Mouse (Mus musculus) midbrain, embryonic 16.5 days (tissue): Measurements from ENCODE around the gene Mmp24. TPM values are rescaled to one million over a fixed set of nuclear protein-coding genes. Genes with fewer than 3 reads are reported as not detected.
"Not testable (repeated sequence)": the region's sequence is repeated elsewhere in the genome, so short reads cannot be mapped to it uniquely, and the experiment has no call there.

Experiments
- ATAC-seq: fragments of 200-750 bp; cut with Nextera tagmentation; 2 replicates; pipeline ENCODE4 v1.8.0; 2017; ENCODE audit warnings: moderate TSS enrichment
- H3K27ac ChIP-seq: fragments of 300-500 bp; sonication (generic); 2 replicates; pipeline ENCODE4 v1.5.1; 2014; ENCODE audit warnings: mild to moderate bottlenecking, low read length, mixed read lengths
- H3K27me3 ChIP-seq: fragments of 300-500 bp; sonication (generic); 2 replicates; pipeline ENCODE4 v1.6.1; 2014; ENCODE audit warnings: low read depth, low read length, mixed read lengths; ENCODE audit not compliant: control insufficient read depth, insufficient read depth
- H3K36me3 ChIP-seq: fragments of 300-500 bp; sonication (generic); 2 replicates; pipeline ENCODE4 v1.6.1; 2014; ENCODE audit warnings: mild to moderate bottlenecking, low read length, moderate library complexity, mixed read lengths; ENCODE audit not compliant: control insufficient read depth, insufficient read depth
- H3K4me1 ChIP-seq: fragments of 300-500 bp; sonication (generic); 2 replicates; pipeline ENCODE4 v1.6.1; 2014; ENCODE audit warnings: mild to moderate bottlenecking, low read length, mixed read lengths; ENCODE audit not compliant: control insufficient read depth, insufficient read depth
- H3K4me2 ChIP-seq: fragments of 300-500 bp; sonication (generic); 2 replicates; pipeline ENCODE4 v1.6.1; 2014; ENCODE audit warnings: mild to moderate bottlenecking, low read length, mixed read lengths
- H3K4me3 ChIP-seq: fragments of 300-500 bp; sonication (generic); 2 replicates; pipeline ENCODE4 v1.5.1; 2014; ENCODE audit warnings: low read depth, mild to moderate bottlenecking, low read length, moderate library complexity, mixed read lengths
- H3K9ac ChIP-seq: fragments of 300-500 bp; sonication (generic); 2 replicates; pipeline ENCODE4 v1.6.1; 2014; ENCODE audit warnings: low read depth, low read length, mixed read lengths
- H3K9me3 ChIP-seq: fragments of 300-500 bp; sonication (generic); replicated peaks from 2 replicates; pipeline ENCODE4 v1.6.1; 2014; ENCODE audit warnings: mild to moderate bottlenecking, low read length, mixed read lengths; ENCODE audit not compliant: control insufficient read depth, poor library complexity, severe bottlenecking
- WGBS: fragments of 180-500 bp; shearing (Covaris S2); extraction: QIAGEN DNeasy Blood & Tissue Kit; methylation state at CpG from one replicate; pipeline ENCODE4 v1.1.7; 2014; 5-methylcytosine and 5-hydroxymethylcytosine counted together
- polyA plus RNA-seq: library from polyadenylated mRNA; unstranded; fragments of >200 nt; fragmentation: Nextera tagmentation; extraction: Ambion mirVana; gene quantifications from 2 replicates; pipeline ENCODE4 v1.2.1, GENCODE M21; 2015

Gene Mmp24
- 16.4 and 16.7 TPM in 2 replicates for polyA plus RNA-seq

DNA sequence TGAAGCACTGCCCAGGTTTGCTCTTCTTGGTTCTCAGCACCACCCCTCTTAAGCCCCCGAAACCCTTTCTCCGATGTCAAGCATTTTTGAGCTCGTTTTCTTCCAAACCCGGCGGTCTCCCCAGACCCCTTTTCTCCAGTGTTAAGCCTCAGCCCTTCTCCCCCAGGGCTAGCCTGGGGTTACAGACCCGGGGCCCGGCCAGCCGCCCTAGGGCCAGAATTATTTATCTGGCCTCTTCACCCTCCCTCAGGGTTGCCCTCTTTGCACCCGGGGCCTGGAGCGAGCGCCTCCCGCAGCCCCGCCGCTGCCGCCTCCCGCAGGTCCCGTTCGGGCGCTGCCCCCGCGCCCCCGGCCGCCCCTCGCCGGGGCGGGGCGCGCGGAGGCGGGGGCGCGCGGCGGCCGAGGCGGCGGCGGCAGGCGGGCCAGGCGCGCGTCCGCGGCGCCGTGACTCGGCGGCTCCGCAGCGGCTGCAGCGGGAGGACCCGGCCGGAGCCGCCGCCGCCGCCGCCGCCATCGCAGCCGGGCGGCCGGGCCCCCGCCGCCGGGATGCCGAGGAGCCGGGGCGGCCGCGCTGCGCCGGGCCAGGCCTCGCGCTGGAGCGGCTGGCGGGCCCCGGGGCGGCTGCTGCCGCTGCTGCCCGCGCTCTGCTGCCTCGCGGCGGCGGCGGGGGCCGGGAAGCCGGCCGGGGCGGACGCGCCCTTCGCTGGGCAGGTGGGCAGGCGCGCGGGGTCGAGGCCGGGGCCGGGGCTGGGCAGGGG lies at the start of gene Mmp24:
TSS of gene Mmp24 (plus strand) at position 416 of the 758 bp plus-strand sequence.
- Histone ChIP-seq H3K9me3 (no peaks in the 10 kb centered on the region), H3K4me2 (peak within 1 kb of the TSS; percentile 76), H3K4me1 (peaks cover 32% of the 10 kb centered on the region), H3K27ac (peak within 1 kb of the TSS; percentile 94), H3K36me3 (no peaks in the 10 kb centered on the region), H3K27me3 (peaks cover 9% of the 10 kb centered on the region), H3K4me3 (peak within 1 kb of the TSS; percentile 98), H3K9ac (peak within 1 kb of the TSS; percentile 99)
- WGBS = 1% methylated on average over 40 of the region's 100 CpGs
- peak; percentile 36; the same call in 1 of the 2 replicates for ATAC-seq

DNA sequence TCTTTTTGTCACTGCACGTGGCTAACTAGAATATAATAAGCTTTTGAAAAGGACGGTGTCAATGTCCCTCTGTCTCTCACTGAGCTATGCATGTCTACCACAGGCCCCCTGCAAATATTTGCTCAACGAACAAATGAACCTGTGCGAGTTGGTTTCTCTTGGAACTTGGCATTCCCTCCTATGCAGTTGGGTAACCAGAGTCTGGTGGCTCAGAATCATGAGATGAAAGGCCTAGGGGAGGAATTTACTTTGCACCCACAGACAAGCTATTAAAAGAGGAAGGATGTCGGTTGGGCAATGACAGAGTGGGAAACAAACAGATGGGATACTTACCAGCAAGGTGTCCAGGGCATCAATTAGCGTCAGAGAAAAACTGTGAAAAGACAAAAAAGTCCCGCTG lies 48.8 kb upstream of the Mmp24 start:
- 88% methylated on average over 7 of the region's 7 CpGs for WGBS
- ATAC-seq = no peak

DNA sequence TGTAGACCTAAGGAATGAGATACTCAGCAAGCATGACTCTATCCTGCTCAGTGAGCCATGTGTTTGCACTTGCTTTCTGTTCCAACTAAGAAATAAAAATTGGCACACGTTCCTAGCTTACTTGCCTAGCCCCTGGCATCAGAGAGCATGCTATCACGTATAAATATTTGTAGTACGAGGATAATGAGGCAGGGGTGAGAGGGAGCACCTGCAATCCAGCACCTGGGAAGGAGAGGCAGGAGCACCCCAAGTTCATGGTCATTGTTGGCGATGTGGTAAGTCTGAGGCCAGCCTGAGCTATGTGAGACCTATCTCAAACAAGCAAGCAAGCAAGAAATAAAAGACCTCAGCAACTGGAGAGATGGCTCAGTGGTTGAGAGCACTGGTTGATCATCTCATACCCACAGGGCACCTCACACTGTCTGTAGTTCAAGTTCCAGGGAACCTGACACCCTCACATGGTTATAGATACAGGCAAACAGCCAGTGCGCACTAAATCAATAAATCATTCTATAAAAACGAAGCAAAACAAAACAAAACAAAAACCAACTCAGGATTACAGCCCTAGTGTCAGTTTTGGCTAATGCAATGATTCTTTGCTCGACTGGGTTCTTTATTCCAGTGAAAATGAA lies 47.3 kb upstream of the Mmp24 start:
- Histone ChIP-seq H3K27me3 (no peaks in the 10 kb centered on the region), H3K27ac (no peak overlapping the region), H3K36me3 (peaks cover 7% of the 10 kb centered on the region; the same call in 1 of the 2 replicates), H3K4me3 (no peak overlapping the region), H3K9me3 (no peaks in the 10 kb centered on the region), H3K9ac (no peak overlapping the region), H3K4me1 (peaks cover 12% of the 10 kb centered on the region), H3K4me2 (peak overlapping the region; percentile 98)
- WGBS = 80% methylated on average over 7 of the region's 7 CpGs
- ATAC-seq = no peak

More for the DNA sequence above, 48.8 kb upstream of the Mmp24 start:
- Histone ChIP-seq H3K4me2 (no peak overlapping the region), H3K4me1 (peaks cover 12% of the 10 kb centered on the region), H3K27me3 (no peaks in the 10 kb centered on the region), H3K9ac (no peak overlapping the region), H3K27ac (no peak overlapping the region), H3K4me3 (no peak overlapping the region), H3K36me3 (peaks cover 17% of the 10 kb centered on the region), H3K9me3 (no peaks in the 10 kb centered on the region)

DNA sequence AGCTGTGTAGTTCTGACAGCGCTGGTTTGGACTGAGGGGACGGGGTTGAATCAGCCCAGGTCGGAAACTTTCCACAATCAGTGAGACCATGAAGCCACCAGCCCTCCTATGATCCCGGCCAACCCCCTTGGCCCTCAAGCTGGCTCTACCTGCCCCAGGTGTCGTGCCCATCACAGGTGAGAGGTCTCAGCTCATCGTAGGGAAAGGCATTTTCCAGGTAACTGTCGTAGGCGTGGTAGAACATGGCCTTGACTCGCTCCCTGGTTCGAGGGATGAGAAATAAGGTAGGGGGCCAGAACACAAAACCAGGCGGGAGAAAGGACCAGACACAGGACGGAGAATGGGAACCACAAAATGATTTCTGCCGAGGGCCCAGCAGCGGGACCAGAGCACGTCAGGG lies 46.4 kb upstream of the Mmp24 start:
- peak overlapping the region; percentile 59 for H3K4me3 ChIP-seq
- no peaks in the 10 kb centered on the region for H3K9me3 ChIP-seq
- ATAC-seq = no peak
- H3K36me3 ChIP-seq = 0 out of 2 replicates have a peak, but pooled peaks cover 7% of the 10 kb centered on the region
- WGBS = 6% methylated on average over 15 of the region's 15 CpGs
- H3K4me2 ChIP-seq = peak overlapping the region; percentile 98
- H3K27me3 ChIP-seq = no peaks in the 10 kb centered on the region
- peak overlapping the region; percentile 56 for H3K27ac ChIP-seq
- H3K9ac ChIP-seq = peak overlapping the region; percentile 70
- H3K4me1 ChIP-seq = peaks cover 12% of the 10 kb centered on the region

DNA sequence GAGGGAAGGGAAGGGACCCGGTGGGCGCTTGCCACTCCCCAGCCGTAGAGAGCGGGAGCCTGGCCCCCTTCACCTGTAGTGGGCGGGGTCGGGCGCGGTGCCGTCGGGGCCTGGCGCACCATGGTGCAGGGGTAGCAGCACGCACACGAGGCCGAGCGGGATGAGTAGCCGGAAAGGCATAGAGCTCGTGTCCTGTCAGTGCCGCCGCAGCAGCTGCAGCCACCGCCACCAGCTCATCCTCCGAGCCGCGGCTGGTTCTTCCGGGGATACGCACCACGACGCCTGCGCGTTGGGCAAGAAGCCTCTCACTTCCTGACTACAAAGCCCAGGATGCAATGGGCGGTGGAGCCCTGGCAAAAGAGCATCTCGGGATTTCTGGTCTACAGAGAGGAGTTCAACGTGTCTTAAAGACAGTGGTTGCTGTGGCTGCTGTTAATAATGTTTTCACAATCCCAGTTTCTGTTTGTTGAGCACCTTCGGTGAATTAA lies 45.9 kb upstream of the Mmp24 start, which contains the start of gene Edem2:
TSS of gene Edem2 (minus strand) at position 318 of the 488 bp plus-strand sequence.
- 0% methylated on average over 29 of the region's 33 CpGs for WGBS
- peak; percentile 97 for ATAC-seq
- H3K9me3 ChIP-seq = no peaks in the 10 kb centered on the region

DNA sequence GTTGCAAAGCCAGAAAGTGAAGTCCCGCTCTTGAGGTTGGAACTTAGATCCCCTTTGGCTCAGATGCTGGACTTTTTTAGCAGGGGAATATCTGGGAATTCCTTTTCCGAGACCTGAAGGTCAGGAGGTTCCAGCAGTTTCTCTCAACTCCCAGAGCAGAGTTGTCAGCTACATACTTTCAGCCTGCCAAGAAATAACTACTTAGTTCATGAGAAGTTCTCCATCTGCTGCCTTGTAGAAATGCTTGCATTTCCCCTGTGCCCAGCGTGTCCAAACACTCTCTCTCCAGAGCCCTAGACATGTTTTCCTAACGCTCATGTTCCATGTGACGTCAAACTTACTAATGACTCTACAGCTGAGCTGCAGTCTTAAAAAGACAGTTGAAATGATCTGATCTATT lies 40.1 kb upstream of the Mmp24 start:
- WGBS = 85% methylated on average over 5 of the region's 5 CpGs
- Histone ChIP-seq H3K4me3 (no peak overlapping the region), H3K9ac (no peak overlapping the region), H3K36me3 (no peaks in the 10 kb centered on the region), H3K4me1 (no peaks in the 10 kb centered on the region), H3K4me2 (no peak overlapping the region), H3K27ac (no peak overlapping the region), H3K9me3 (no peaks in the 10 kb centered on the region), H3K27me3 (no peaks in the 10 kb centered on the region)
- ATAC-seq = no peak

More for the DNA sequence above, 45.9 kb upstream of the Mmp24 start, which contains the start of gene Edem2:
- H3K27ac ChIP-seq = peak within 1 kb of the TSS; percentile 68
- peak within 1 kb of the TSS; percentile 70 for H3K9ac ChIP-seq
- peak within 1 kb of the TSS; percentile 59 for H3K4me3 ChIP-seq
- H3K27me3 ChIP-seq = no peaks in the 10 kb centered on the region
- H3K4me2 ChIP-seq = peak within 1 kb of the TSS; percentile 98
- peaks cover 12% of the 10 kb centered on the region for H3K4me1 ChIP-seq
- H3K36me3 ChIP-seq = 0 out of 2 replicates have a peak, but pooled peaks cover 7% of the 10 kb centered on the region

DNA sequence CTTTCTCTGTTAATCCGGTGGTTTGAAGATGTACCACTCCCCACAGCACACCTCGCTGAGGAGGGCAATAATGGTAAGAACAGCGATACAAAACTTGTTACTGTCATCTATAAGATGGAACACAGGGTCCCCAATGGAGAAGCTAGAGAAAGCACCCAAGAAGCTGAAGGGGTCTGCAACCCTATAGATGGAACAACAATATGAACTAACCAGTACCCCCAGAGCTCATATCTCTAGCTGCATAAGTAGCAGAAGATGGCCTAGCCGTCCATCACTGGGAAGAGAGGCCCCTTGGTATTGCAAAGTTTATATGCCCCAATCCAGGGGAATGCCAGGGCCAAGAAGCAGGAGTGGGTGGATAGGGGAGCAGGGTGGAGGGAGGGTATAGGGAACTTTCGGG lies 39.4 kb upstream of the Mmp24 start, which contains the start of gene Gm17581:
TSS of gene Gm17581 (minus strand) at position 101 of the 400 bp plus-strand sequence.
- WGBS = 87% methylated on average over 5 of the region's 5 CpGs
- H3K27me3 ChIP-seq, ATAC-seq: not testable (repeated sequence)

DNA sequence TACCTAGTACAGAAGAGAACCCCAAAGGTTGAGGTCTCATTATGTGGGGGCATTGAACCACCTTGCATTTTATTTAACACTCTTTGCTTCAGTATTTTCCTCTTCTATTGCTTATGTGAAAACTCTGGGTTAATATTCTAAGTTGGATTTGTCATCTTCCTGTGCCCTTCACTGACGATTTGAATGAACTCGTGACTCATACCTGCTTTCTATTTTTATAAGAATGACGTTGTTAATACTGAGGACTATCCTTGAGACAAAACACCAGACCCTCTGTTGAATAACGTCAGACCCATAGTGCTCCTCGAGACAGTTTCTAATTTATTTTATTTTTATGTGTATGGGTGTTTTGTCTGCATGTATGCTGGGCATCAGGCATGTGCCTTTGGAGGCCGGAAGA lies 38.2 kb upstream of the Mmp24 start:
- no peaks in the 10 kb centered on the region for H3K4me1 ChIP-seq

More for the DNA sequence above, 39.4 kb upstream of the Mmp24 start, which contains the start of gene Gm17581:
- not testable (repeated sequence) for H3K27ac ChIP-seq, H3K4me1 ChIP-seq, H3K4me3 ChIP-seq, H3K9ac ChIP-seq, H3K36me3 ChIP-seq, H3K9me3 ChIP-seq, H3K4me2 ChIP-seq

More for the DNA sequence above, 38.2 kb upstream of the Mmp24 start:
- Histone ChIP-seq H3K36me3 (no peaks in the 10 kb centered on the region), H3K9ac (no peak overlapping the region), H3K27ac (no peak overlapping the region), H3K27me3 (no peaks in the 10 kb centered on the region), H3K4me3 (no peak overlapping the region), H3K4me2 (no peak overlapping the region), H3K9me3 (no peaks in the 10 kb centered on the region)
- 77% methylated on average over 6 of the region's 6 CpGs for whole genome bisulfite sequencing
- no peak for ATAC-seq
